Mouse (Mus musculus): ENCODE measurements around the gene Usp48.

Gene Usp48

GRCm38 (mm10) chr4:137661547-137661946, 68.0 kb downstream of the Usp48 start:
- DNase-seq (ENCODE audit: low read depth): no peak

- no peak for DNase-seq (ENCODE audit: low read depth)
Measured at GRCm38 (mm10) chr4:137663491-137663890, 69.9 kb downstream of the Usp48 start.

- no peak for DNase-seq (ENCODE audit: low read depth)
Measured at GRCm38 (mm10) chr4:137664433-137664979, 71.0 kb downstream of the Usp48 start, which contains the start of gene Rap1gap. Gene Rap1gap, plus strand, starts transcription at chr4:137664726.

GRCm38 (mm10) chr4:137664980-137665675, 71.6 kb downstream of the Usp48 start:
- DNase-seq (ENCODE audit: low read depth): no peak

- no peak for DNase-seq (ENCODE audit: low read depth)
Measured at GRCm38 (mm10) chr4:137665791-137666190, 72.2 kb downstream of the Usp48 start.

- DNase-seq (ENCODE audit: low read depth): no peak
Measured at GRCm38 (mm10) chr4:137666283-137666957, 72.9 kb downstream of the Usp48 start.

- no peak for DNase-seq (ENCODE audit: low read depth)
Measured at GRCm38 (mm10) chr4:137666958-137667345, 73.4 kb downstream of the Usp48 start.

GRCm38 (mm10) chr4:137667747-137668146, 74.2 kb downstream of the Usp48 start:
- DNase-seq (ENCODE audit: low read depth): no peak

GRCm38 (mm10) chr4:137671711-137672500, 78.4 kb downstream of the Usp48 start:
- no peak for DNase-seq (ENCODE audit: low read depth)

GRCm38 (mm10) chr4:137675566-137675965, 82.0 kb downstream of the Usp48 start:
- DNase-seq (ENCODE audit: low read depth): no peak

GRCm38 (mm10) chr4:137676057-137676456, 82.5 kb downstream of the Usp48 start:
- DNase-seq (ENCODE audit: low read depth): peak; percentile 50

- DNase-seq (ENCODE audit: low read depth): no peak
Measured at GRCm38 (mm10) chr4:137676700-137677484, 83.3 kb downstream of the Usp48 start.

- no peak for DNase-seq (ENCODE audit: low read depth)
Measured at GRCm38 (mm10) chr4:137677906-137678305, 84.4 kb downstream of the Usp48 start.

GRCm38 (mm10) chr4:137678568-137678967, 85.0 kb downstream of the Usp48 start:
- no peak for DNase-seq (ENCODE audit: low read depth)

- no peak for DNase-seq (ENCODE audit: low read depth)
Measured at GRCm38 (mm10) chr4:137679979-137680550, 86.5 kb downstream of the Usp48 start.

- no peak for DNase-seq (ENCODE audit: low read depth)
Measured at GRCm38 (mm10) chr4:137680721-137681120, 87.2 kb downstream of the Usp48 start.

GRCm38 (mm10) chr4:137681408-137682104, 88.0 kb downstream of the Usp48 start:
- DNase-seq (ENCODE audit: low read depth): no peak

- DNase-seq (ENCODE audit: low read depth): no peak
Measured at GRCm38 (mm10) chr4:137682961-137683453, 89.5 kb downstream of the Usp48 start.

GRCm38 (mm10) chr4:137684830-137685343, 91.3 kb downstream of the Usp48 start:
- DNase-seq (ENCODE audit: low read depth): no peak

GRCm38 (mm10) chr4:137686303-137686702, 92.7 kb downstream of the Usp48 start:
- no peak for DNase-seq (ENCODE audit: low read depth)

Measured in c-Kit-positive CD71-positive TER-119-negative erythroid progenitor cells, embryonic 14.5 days (primary cell).